ENCODE assay signal across 8 mouse cellular contexts in the genomic region with DNA sequence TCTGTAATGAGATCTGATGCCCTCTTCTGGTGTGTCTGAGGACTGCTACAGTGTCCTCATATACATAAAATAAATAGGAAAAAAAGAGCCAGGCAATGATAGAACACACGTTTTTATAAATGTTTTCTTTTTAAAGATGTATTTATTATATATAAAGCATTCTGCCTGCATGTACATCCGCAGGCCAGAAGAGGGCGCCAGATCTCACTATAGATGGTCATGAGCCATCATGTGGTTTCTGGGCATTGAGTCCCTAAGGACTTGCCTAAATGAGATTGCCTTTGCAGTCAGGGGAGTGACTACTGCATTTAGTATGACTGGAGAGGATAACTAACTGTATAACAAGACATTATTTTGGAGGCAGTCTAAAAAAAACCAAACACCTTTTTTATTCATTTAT. TPM values are rescaled to one million over a fixed set of nuclear protein-coding genes. Genes with fewer than 3 reads are reported as not detected.
DNase-seq lines count a peak whose midpoint lies in the region; ATAC-seq lines count a peak whose summit lies in the region.

No protein-coding gene starts in this region.

- H3K9ac ChIP-seq in liver, embryonic 11.5 days (ENCODE audit: low read depth, low read length): no peak overlapping the region

- H3K4me1 ChIP-seq in liver, embryonic 11.5 days (replicated peaks; ENCODE audit: control insufficient read depth, insufficient read depth, low read length): no peaks in the 10 kb centered on the region

- H3K9me3 ChIP-seq in liver, embryonic 11.5 days (ENCODE audit: control insufficient read depth, low read length): no peaks in the 10 kb centered on the region

- peak; percentile 32 for DNase-seq in adrenal gland, postnatal 14 days
- DNase-seq in adrenal gland, adult 8-10 months: no peak
- peak; percentile 52 for DNase-seq in liver
- no peak for DNase-seq in liver, embryonic 11.5 days (ENCODE audit: low spot score)
- peak; percentile 44 for DNase-seq in embryo, embryonic 11 days
- peak; percentile 5 for DNase-seq in skeletal muscle tissue, adult 2 months (ENCODE audit: low read depth, low spot score)
- DNase-seq in layer of hippocampus, postnatal 10 days (ENCODE audit: low spot score in 2 of 2): no peak
- no peak for DNase-seq in cerebellum, adult 11 months

- no peak overlapping the region for H3K4me2 ChIP-seq in liver, embryonic 11.5 days

- H3K36me3 ChIP-seq in liver, embryonic 11.5 days (ENCODE audit: control insufficient read depth, insufficient read depth, low read length): no peaks in the 10 kb centered on the region

- H3K4me3 ChIP-seq in liver, embryonic 11.5 days (ENCODE audit: low read depth, low read length): no peak overlapping the region

- WGBS in liver, embryonic 11.5 days: 9% methylated on average over 3 of the region's 3 CpGs

- no peaks in the 10 kb centered on the region for H3K27me3 ChIP-seq in liver, embryonic 11.5 days (replicated peaks; ENCODE audit: control insufficient read depth, insufficient read depth, low read length)

- no peak for ATAC-seq in liver, embryonic 11.5 days (replicated peaks; ENCODE audit: low FRiP score)

- no peak overlapping the region for H3K27ac ChIP-seq in liver, embryonic 11.5 days (ENCODE audit: low read depth, low read length)

RNA-seq across cellular contexts. Expression of gene Taf1, which starts 27.9 kb away (rescaled TPM):
- total RNA-seq in adrenal gland, postnatal 14 days (2021): 29.8 and 35.2 TPM in 2 replicates
- 10 to 100 TPM; 33.6 to 44.9 (median 42.7) TPM for total RNA-seq in adrenal gland, adult 8-10 months (2022)
- 18.0 and 21.1 TPM in 2 replicates for polyA plus RNA-seq in liver, embryonic 11.5 days (2014; fragmentation: Nextera tagmentation; extraction: Ambion mirVana)
- 10 to 100 TPM; 52.9 to 59.5 TPM for total RNA-seq in layer of hippocampus, postnatal 10 days (2021)

RNA-seq across cellular contexts. Expression of gene Itgb1bp2, which starts 55.7 kb away (rescaled TPM):
- total RNA-seq in adrenal gland, postnatal 14 days (2021): 0.41 and 1.0 TPM in 2 replicates
- 1 to 10 TPM in 1 of 4 experiments, under 1 TPM in 3; 0.38 to 1.3 (median 0.67) TPM for total RNA-seq in adrenal gland, adult 8-10 months (2022)
- 1.6 and 2.9 TPM in 2 replicates for polyA plus RNA-seq in liver, embryonic 11.5 days (2014; fragmentation: Nextera tagmentation; extraction: Ambion mirVana)
- 1 to 10 TPM; 1.4 to 1.5 TPM for total RNA-seq in layer of hippocampus, postnatal 10 days (2021)

Comparison
In these comparisons a context has a peak if more than half of its experiments do, and no peak if none do; other contexts are left out.
1. DNase-seq: peak in adrenal gland, postnatal 14 days (single experiment), liver (single experiment), embryo, embryonic 11 days (single experiment) and skeletal muscle tissue, adult 2 months (single experiment); none in adrenal gland, adult 8-10 months (single experiment), liver, embryonic 11.5 days (single experiment), layer of hippocampus, postnatal 10 days (0 of 2) and cerebellum, adult 11 months (single experiment).